Mouse (Mus musculus) liver, embryonic 16.5 days (tissue): ENCODE data around the gene Plcb2. TPM values are rescaled to one million over a fixed set of nuclear protein-coding genes. Genes with fewer than 3 reads are reported as not detected.

Source experiments
- ATAC-seq: fragments of 200-750 bp; cut with Nextera tagmentation; 2 replicates; pipeline ENCODE4 v1.8.0; 2017; ENCODE audit warnings: low read depth, mild to moderate bottlenecking, moderate number of reproducible peaks, moderate library complexity
- H3K27ac ChIP-seq: fragments of 300-500 bp; sonication (generic); 2 replicates; pipeline ENCODE4 v1.5.1; 2014; ENCODE audit warnings: mild to moderate bottlenecking, low read length
- H3K27me3 ChIP-seq: fragments of 300-500 bp; sonication (generic); 2 replicates; pipeline ENCODE4 v1.6.1; 2014; ENCODE audit warnings: low read depth, low read length, mixed read lengths; ENCODE audit not compliant: control insufficient read depth, insufficient read depth
- H3K36me3 ChIP-seq: fragments of 300-500 bp; sonication (generic); 2 replicates; pipeline ENCODE4 v1.6.1; 2014; ENCODE audit warnings: mild to moderate bottlenecking; ENCODE audit not compliant: control insufficient read depth, insufficient read depth
- H3K4me1 ChIP-seq: fragments of 300-500 bp; sonication (generic); 2 replicates; pipeline ENCODE4 v1.6.1; 2014; ENCODE audit warnings: low read depth, low read length, mixed read lengths; ENCODE audit not compliant: control insufficient read depth
- H3K4me2 ChIP-seq: fragments of 300-500 bp; sonication (generic); 2 replicates; pipeline ENCODE4 v1.6.1; 2014; ENCODE audit warnings: low read depth, low read length, mixed read lengths
- H3K4me3 ChIP-seq: fragments of 300-500 bp; sonication (generic); 2 replicates; pipeline ENCODE4 v1.5.1; 2014; ENCODE audit warnings: low read depth, mild to moderate bottlenecking, low read length
- H3K9ac ChIP-seq: fragments of 300-500 bp; sonication (generic); 2 replicates; pipeline ENCODE4 v1.6.1; 2014; ENCODE audit warnings: low read depth, low read length
- H3K9me3 ChIP-seq: fragments of 300-500 bp; sonication (generic); replicated peaks from 2 replicates; pipeline ENCODE4 v1.6.1; 2016; ENCODE audit warnings: low read length; ENCODE audit not compliant: control insufficient read depth
- WGBS: fragments of 180-500 bp; shearing (Covaris S2); extraction: QIAGEN DNeasy Blood & Tissue Kit; methylation state at CpG from one replicate; pipeline ENCODE4 v1.1.7; 2014; ENCODE audit not compliant: insufficient replicate concordance; 5-methylcytosine and 5-hydroxymethylcytosine counted together
- polyA plus RNA-seq: library from polyadenylated mRNA; unstranded; fragments of >200 nt; fragmentation: Nextera tagmentation; extraction: Ambion mirVana; gene quantifications from 2 replicates; pipeline ENCODE4 v1.2.1, GENCODE M21; 2015

The Plcb2 gene
- polyA plus RNA-seq, 1 experiment from 2014 or later: 3.0 TPM

GRCm38 (mm10) chr2:118700179-118701062 lies 27.8 kb downstream of the Plcb2 start:
- H3K9ac ChIP-seq: no peak overlapping the region
- peaks cover 77% of the 10 kb centered on the region for H3K27me3 ChIP-seq
- H3K27ac ChIP-seq: no peak overlapping the region
- H3K36me3 ChIP-seq: no peaks in the 10 kb centered on the region
- 2% methylated on average over 32 of the region's 32 CpGs for WGBS
- H3K4me3 ChIP-seq: peak overlapping the region; percentile 0; the same call in 1 of the 2 replicates
- peak overlapping the region; percentile 32 for H3K4me2 ChIP-seq
- peaks cover 25% of the 10 kb centered on the region for H3K4me1 ChIP-seq
- no peak for ATAC-seq
- no peaks in the 10 kb centered on the region for H3K9me3 ChIP-seq

- H3K27ac ChIP-seq: no peak overlapping the region
- no peak overlapping the region for H3K4me2 ChIP-seq
- WGBS: 42% methylated on average over 7 of the region's 7 CpGs
- peaks cover 52% of the 10 kb centered on the region for H3K27me3 ChIP-seq
- no peaks in the 10 kb centered on the region for H3K9me3 ChIP-seq
- no peak for ATAC-seq
- H3K4me3 ChIP-seq: no peak overlapping the region
- peaks cover 14% of the 10 kb centered on the region for H3K4me1 ChIP-seq
- no peaks in the 10 kb centered on the region for H3K36me3 ChIP-seq
- H3K9ac ChIP-seq: no peak overlapping the region
Measured at GRCm38 (mm10) chr2:118697955-118698354, 30.3 kb downstream of the Plcb2 start.

- Histone ChIP-seq H3K4me3 (no peak overlapping the region), H3K9ac (no peak overlapping the region), H3K4me2 (no peak overlapping the region), H3K4me1 (peaks cover 8% of the 10 kb centered on the region), H3K9me3 (no peaks in the 10 kb centered on the region), H3K36me3 (no peaks in the 10 kb centered on the region), H3K27ac (no peak overlapping the region), H3K27me3 (peaks cover 46% of the 10 kb centered on the region)
- WGBS: 44% methylated on average over 5 of the region's 5 CpGs
- ATAC-seq: no peak
Measured at GRCm38 (mm10) chr2:118697311-118697877, 30.8 kb downstream of the Plcb2 start.

- no peak overlapping the region for H3K27ac ChIP-seq
- no peak overlapping the region for H3K9ac ChIP-seq
- 0 out of 2 replicates have a peak overlapping the region, but pooled peaks have one; percentile 13 for H3K4me2 ChIP-seq
- ATAC-seq: 0 out of 2 replicates have a peak, but pooled peaks have one; percentile 31
- H3K36me3 ChIP-seq: no peaks in the 10 kb centered on the region
- H3K4me3 ChIP-seq: no peak overlapping the region; the same call in 1 of the 2 replicates
- H3K9me3 ChIP-seq: no peaks in the 10 kb centered on the region
- WGBS: 37% methylated on average over 21 of the region's 21 CpGs
- peaks cover 39% of the 10 kb centered on the region for H3K27me3 ChIP-seq
- H3K4me1 ChIP-seq: peaks cover 8% of the 10 kb centered on the region
Measured at GRCm38 (mm10) chr2:118696451-118697308, 31.6 kb downstream of the Plcb2 start.

- Histone ChIP-seq H3K27ac (no peak overlapping the region), H3K9me3 (no peaks in the 10 kb centered on the region), H3K4me1 (peaks cover 8% of the 10 kb centered on the region), H3K9ac (no peak overlapping the region), H3K27me3 (peaks cover 30% of the 10 kb centered on the region), H3K36me3 (no peaks in the 10 kb centered on the region), H3K4me2 (no peak overlapping the region), H3K4me3 (no peak overlapping the region)
- ATAC-seq: 0 out of 2 replicates have a peak, but pooled peaks have one; percentile 15
- 29% methylated on average over 11 of the region's 11 CpGs for WGBS
Measured at GRCm38 (mm10) chr2:118695677-118696232, 32.5 kb downstream of the Plcb2 start.

GRCm38 (mm10) chr2:118693370-118693966 lies 34.8 kb downstream of the Plcb2 start:
- 73% methylated on average over 19 of the region's 19 CpGs for WGBS
- peaks cover 10% of the 10 kb centered on the region for H3K27me3 ChIP-seq
- ATAC-seq: no peak

GRCm38 (mm10) chr2:118689875-118690274 lies 38.4 kb downstream of the Plcb2 start:
- H3K36me3 ChIP-seq: no peaks in the 10 kb centered on the region
- H3K27me3 ChIP-seq: no peaks in the 10 kb centered on the region; the same call in 1 of the 2 replicates
- no peak overlapping the region for H3K27ac ChIP-seq
- WGBS: 65% methylated on average over 10 of the region's 10 CpGs
- H3K4me3 ChIP-seq: no peak overlapping the region
- no peak overlapping the region for H3K9ac ChIP-seq
- H3K4me1 ChIP-seq: no peaks in the 10 kb centered on the region
- no peak for ATAC-seq
- no peak overlapping the region for H3K4me2 ChIP-seq
- no peaks in the 10 kb centered on the region for H3K9me3 ChIP-seq

More at GRCm38 (mm10) chr2:118693370-118693966, 34.8 kb downstream of the Plcb2 start:
- H3K27ac ChIP-seq: no peak overlapping the region
- peaks cover 5% of the 10 kb centered on the region for H3K4me1 ChIP-seq
- no peaks in the 10 kb centered on the region for H3K36me3 ChIP-seq
- H3K4me2 ChIP-seq: no peak overlapping the region
- no peak overlapping the region for H3K4me3 ChIP-seq
- no peak overlapping the region for H3K9ac ChIP-seq
- no peaks in the 10 kb centered on the region for H3K9me3 ChIP-seq

- WGBS: 80% methylated on average over 3 of the region's 3 CpGs
- H3K9ac ChIP-seq: no peak overlapping the region
- H3K36me3 ChIP-seq: no peaks in the 10 kb centered on the region
- ATAC-seq: no peak
- no peaks in the 10 kb centered on the region for H3K9me3 ChIP-seq
- no peak overlapping the region for H3K4me2 ChIP-seq
- no peak overlapping the region for H3K4me3 ChIP-seq
- no peak overlapping the region for H3K27ac ChIP-seq
- H3K4me1 ChIP-seq: no peaks in the 10 kb centered on the region
- no peaks in the 10 kb centered on the region; the same call in 1 of the 2 replicates for H3K27me3 ChIP-seq
Measured at GRCm38 (mm10) chr2:118687791-118688190, 40.4 kb downstream of the Plcb2 start.
